Mouse (Mus musculus) neutrophil, adult 5-6 weeks (primary cell): Measurements from ENCODE around the gene Anks1. TPM values are rescaled to one million over a fixed set of nuclear protein-coding genes. Genes with fewer than 3 reads are reported as not detected.
"Not testable (repeated sequence)": the region's sequence is repeated elsewhere in the genome, so short reads cannot be mapped to it uniquely, and the experiment has no call there.

Experiments
- ATAC-seq: fragments of 151-379, 151-347 bp; 2 replicates; pipeline ENCODE4 v1.8.0; 2017; ENCODE audit warnings: mild to moderate bottlenecking, moderate TSS enrichment; ENCODE audit not compliant: insufficient number of reproducible peaks, poor library complexity, low FRiP score, severe bottlenecking; ENCODE audit errors: extremely low read depth
- total RNA-seq: library from RNA; stranded (forward); fragments of 200-1000 nt; gene quantifications from 2 replicates; pipeline ENCODE4 v1.2.3, GENCODE M21; 2017

Gene Anks1
- total RNA-seq, 1 experiment from 2014 or later, result 31.7 TPM

- no peak for ATAC-seq
Observed at GRCm38 (mm10) chr17:27960128-27961111, 51.3 kb downstream of the Anks1 start.

- not testable (repeated sequence) for ATAC-seq
Observed at GRCm38 (mm10) chr17:27963120-27963519, 54.0 kb downstream of the Anks1 start.

GRCm38 (mm10) chr17:27964607-27965006, 55.5 kb downstream of the Anks1 start:
- ATAC-seq, result no peak

- no peak for ATAC-seq
Observed at GRCm38 (mm10) chr17:27965292-27965691, 56.2 kb downstream of the Anks1 start.

- no peak for ATAC-seq
Observed at GRCm38 (mm10) chr17:27966056-27966455, 57.0 kb downstream of the Anks1 start.

- no peak for ATAC-seq
Observed at GRCm38 (mm10) chr17:27966508-27967021, 57.5 kb downstream of the Anks1 start.

- no peak for ATAC-seq
Observed at GRCm38 (mm10) chr17:27967529-27967928, 58.4 kb downstream of the Anks1 start.

GRCm38 (mm10) chr17:27968033-27968750, 59.1 kb downstream of the Anks1 start:
- no peak for ATAC-seq

GRCm38 (mm10) chr17:27968903-27969302, 59.8 kb downstream of the Anks1 start:
- no peak for ATAC-seq

- ATAC-seq, result no peak
Observed at GRCm38 (mm10) chr17:27969365-27969764, 60.3 kb downstream of the Anks1 start.

- no peak for ATAC-seq
Observed at GRCm38 (mm10) chr17:27969896-27970295, 60.8 kb downstream of the Anks1 start.

- ATAC-seq, result no peak
Observed at GRCm38 (mm10) chr17:27970305-27970704, 61.2 kb downstream of the Anks1 start.

GRCm38 (mm10) chr17:27971496-27971895, 62.4 kb downstream of the Anks1 start:
- ATAC-seq, result no peak

- ATAC-seq, result no peak
Observed at GRCm38 (mm10) chr17:27973337-27973736, 64.2 kb downstream of the Anks1 start.

- no peak for ATAC-seq
Observed at GRCm38 (mm10) chr17:27976266-27976665, 67.2 kb downstream of the Anks1 start.

- ATAC-seq, result no peak
Observed at GRCm38 (mm10) chr17:27977008-27977636, 68.0 kb downstream of the Anks1 start.

GRCm38 (mm10) chr17:27980391-27980955, 71.4 kb downstream of the Anks1 start:
- no peak for ATAC-seq

- ATAC-seq, result no peak
Observed at GRCm38 (mm10) chr17:27981451-27982069, 72.5 kb downstream of the Anks1 start.
